Mouse (Mus musculus) left cerebral cortex, adult 6 months (tissue): ENCODE measurements around the gene 1700017D01Rik. TPM values are rescaled to one million over a fixed set of nuclear protein-coding genes. Genes with fewer than 3 reads are reported as not detected.

Source experiments
- long read RNA-seq, 2 experiments: library from polyadenylated mRNA; unstranded; transcript quantifications; one replicate each; pipeline ENCODE4 v2.0.0; 2019 to 2020
- polyA plus RNA-seq: library from polyadenylated mRNA; unstranded; fragments of <200 nt; fragmentation: Nextera tagmentation; gene quantifications from 2 replicates; pipeline ENCODE4 v1.2.3, GENCODE M21; 2021

The 1700017D01Rik gene
- not detected in 2 replicates for polyA plus RNA-seq
- long read RNA-seq, experiment 1: 0 reads
- long read RNA-seq, experiment 2: 0 reads

DNA sequence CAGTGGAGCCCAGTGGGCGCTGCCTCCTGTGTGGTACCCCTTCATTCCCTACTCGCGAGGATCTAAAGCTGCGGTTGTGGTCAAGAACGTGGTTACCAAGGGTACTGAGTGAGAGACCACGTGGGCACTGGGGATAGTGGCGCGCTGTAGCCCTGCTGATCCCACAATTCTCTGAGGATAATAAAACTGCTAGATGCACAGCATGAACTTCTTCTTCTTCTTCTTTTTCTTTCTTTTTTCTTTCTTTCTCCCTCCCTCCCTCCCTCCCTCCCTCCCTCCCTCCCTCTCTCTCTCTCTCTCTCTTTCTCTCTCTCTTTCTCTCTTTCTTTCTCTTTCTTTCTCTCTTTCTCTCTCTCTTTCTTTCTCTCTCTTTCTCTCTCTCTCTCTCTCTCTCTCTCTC lies at the start of gene 1700017D01Rik:
Gene 1700017D01Rik, minus strand, starts transcription at position 101 of the 400 bp plus-strand sequence.

DNA sequence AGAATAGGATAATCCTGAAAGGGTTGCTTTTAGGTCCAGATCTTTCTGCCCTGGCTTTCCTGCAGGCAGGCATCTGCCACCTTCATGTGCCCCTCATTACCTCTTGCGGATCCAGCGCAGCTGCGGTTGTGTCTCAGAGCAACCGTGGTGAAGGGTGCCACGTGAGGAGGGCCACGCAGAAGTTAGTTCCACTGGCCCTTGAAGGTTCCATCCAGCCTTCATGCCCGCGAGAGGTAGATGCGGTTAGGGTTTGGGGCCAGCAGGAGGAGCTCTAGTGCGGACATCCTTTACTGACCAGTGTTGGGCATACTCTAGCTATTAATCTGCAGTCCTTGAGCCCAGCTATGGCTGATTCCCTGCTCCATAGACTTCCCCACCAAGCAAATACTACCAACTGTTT lies 34.5 kb upstream of the 1700017D01Rik start, which contains the start of gene 1700025F22Rik:
Gene 1700025F22Rik, minus strand, starts transcription at position 149 of the 400 bp plus-strand sequence.

DNA sequence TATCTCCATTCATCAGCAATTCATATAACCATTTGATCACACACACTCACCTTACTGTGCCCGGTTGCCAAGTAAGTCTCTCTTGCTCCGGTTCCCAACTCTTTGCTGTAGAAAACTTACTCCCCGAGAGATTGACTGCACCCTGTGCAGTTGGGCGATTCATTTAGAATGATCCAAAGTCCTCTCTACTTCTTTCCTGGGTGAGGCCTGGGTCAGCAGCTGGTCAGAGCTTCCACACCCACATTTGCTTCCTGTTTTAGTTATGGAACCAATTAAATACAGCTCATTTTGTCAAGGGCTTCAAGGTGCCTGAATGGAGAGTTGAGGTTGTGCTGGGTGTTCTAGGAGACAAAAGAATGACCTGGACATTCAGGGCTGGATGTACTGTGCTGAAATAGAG lies 49.7 kb downstream of the 1700017D01Rik start, which contains the start of gene Ms4a8a:
Gene Ms4a8a, minus strand, starts transcription at position 169 of the 400 bp plus-strand sequence.

Other genes with a start within 250 kb of the 1700017D01Rik start
- 48.6 and 51.7 TPM in 2 replicates for gene Tmem109, start 248.9 kb downstream of the 1700017D01Rik start, polyA plus RNA-seq
- 23.9 and 65.3 TPM in 2 replicates for gene Prpf19, start 235.6 kb downstream of the 1700017D01Rik start, polyA plus RNA-seq
- not detected in 2 replicates for gene Zp1, start 210.2 kb downstream of the 1700017D01Rik start, polyA plus RNA-seq
- gene Ptgdr2, start 193.7 kb downstream of the 1700017D01Rik start, polyA plus RNA-seq: 0.05 TPM in 1 of 2 replicates, not detected in the other
- gene Ccdc86, start 181.6 kb downstream of the 1700017D01Rik start, polyA plus RNA-seq: 4.8 and 6.0 TPM in 2 replicates
- not detected in 2 replicates for gene Ms4a10, start 156.2 kb downstream of the 1700017D01Rik start, polyA plus RNA-seq
- gene Ms4a15, start 137.6 kb downstream of the 1700017D01Rik start, polyA plus RNA-seq: not detected in 2 replicates
- gene Ms4a18, start 112.8 kb downstream of the 1700017D01Rik start, polyA plus RNA-seq: not detected in 2 replicates
- gene Ms4a8a, start 49.8 kb downstream of the 1700017D01Rik start, polyA plus RNA-seq: not detected in 2 replicates
- not detected in 2 replicates for gene 1700025F22Rik, start 34.4 kb upstream of the 1700017D01Rik start, polyA plus RNA-seq
- gene Ms4a13, start 65.9 kb upstream of the 1700017D01Rik start, polyA plus RNA-seq: not detected in 2 replicates
- not detected in 2 replicates for gene Ms4a12, start 101.6 kb upstream of the 1700017D01Rik start, polyA plus RNA-seq
- not detected in 2 replicates for gene Ms4a1, start 135.4 kb upstream of the 1700017D01Rik start, polyA plus RNA-seq
- gene Ms4a5, start 153.0 kb upstream of the 1700017D01Rik start, polyA plus RNA-seq: not detected in 2 replicates
- gene Ms4a14, start 183.6 kb upstream of the 1700017D01Rik start, polyA plus RNA-seq: not detected in 2 replicates
- gene Ms4a7, start 205.3 kb upstream of the 1700017D01Rik start, polyA plus RNA-seq: 1.0 and 1.7 TPM in 2 replicates
- gene Ms4a4a, start 244.6 kb upstream of the 1700017D01Rik start, polyA plus RNA-seq: 0.26 and 0.46 TPM in 2 replicates